Mouse (Mus musculus) testis, adult 2 months (tissue): ENCODE data around the gene Gm49673.
"Not testable (repeated sequence)": the region's sequence is repeated elsewhere in the genome, so short reads cannot be mapped to it uniquely, and the experiment has no call there.

Source experiments
- CTCF ChIP-seq: fragments of 200-500 bp; IDR thresholded peaks from 2 replicates; pipeline ENCODE4 v1.5.1; 2012; ENCODE audit warnings: low read depth, mild to moderate bottlenecking, inconsistent platforms, low read length, moderate library complexity; ENCODE audit not compliant: control insufficient read depth, insufficient read depth, insufficient replicate concordance
- POLR2A ChIP-seq: fragments of 200-500 bp; IDR thresholded peaks from 2 replicates; pipeline ENCODE4 v1.6.1; 2012; ENCODE audit warnings: low read depth, mild to moderate bottlenecking, inconsistent platforms, low read length, moderate library complexity; ENCODE audit not compliant: control insufficient read depth

GRCm38 (mm10) chr17:8146931-8147330 lies 657 bp downstream of the Gm49673 start:
- TF ChIP-seq CTCF, POLR2A: not testable (repeated sequence)
